Mouse (Mus musculus) megakaryocyte, embryonic 14.5 days (primary cell): Measurements from ENCODE around the gene Mobp. TPM values are rescaled to one million over a fixed set of nuclear protein-coding genes. Genes with fewer than 3 reads are reported as not detected.
A peak's percentile ranks its signal among the peaks of the same experiment; 100 is the strongest.

Source experiments
- H3K27me3 ChIP-seq: replicated peaks from 2 replicates; pipeline ENCODE3; 2012; ENCODE audit warnings: inconsistent platforms
- H3K36me3 ChIP-seq: replicated peaks from 2 replicates; pipeline ENCODE3; 2012; ENCODE audit warnings: low read length, inconsistent platforms, mixed read lengths
- H3K4me1 ChIP-seq: 2 replicates; pipeline ENCODE4 v1.6.1; 2012; ENCODE audit warnings: inconsistent platforms
- H3K4me3 ChIP-seq: replicated peaks from 2 replicates; pipeline ENCODE3; 2012; ENCODE audit warnings: moderate library complexity, mild to moderate bottlenecking, inconsistent platforms
- H3K9me3 ChIP-seq: 2 replicates; pipeline ENCODE4 v1.6.1; 2012; ENCODE audit warnings: inconsistent platforms
- FLI1 ChIP-seq: IDR thresholded peaks from 2 replicates; pipeline ENCODE4 v1.6.1; 2012; ENCODE audit warnings: low read length, inconsistent platforms, mixed read lengths
- GATA1 ChIP-seq: IDR thresholded peaks from 3 replicates; pipeline ENCODE4 v1.6.1; 2012; ENCODE audit warnings: mixed read lengths, low read length, inconsistent platforms, borderline replicate concordance
- polyA plus RNA-seq: library from polyadenylated mRNA; stranded (reverse); fragments of >175 nt; gene quantifications from 2 replicates; pipeline ENCODE4 v1.2.3, GENCODE M21; 2012; ENCODE audit warnings: low replicate concordance; ENCODE audit not compliant: insufficient read depth

Mobp gene
- polyA plus RNA-seq, 1 experiment: not detected

GRCm38 (mm10) chr9:120203936-120204335 is 54.4 kb downstream of the Mobp start:
- Histone ChIP-seq H3K27me3 (peaks cover 15% of the 10 kb centered on the region), H3K4me3 (no peak overlapping the region), H3K4me1 (no peaks in the 10 kb centered on the region), H3K36me3 (no peaks in the 10 kb centered on the region), H3K9me3 (no peaks in the 10 kb centered on the region; the same call in 1 of the 2 replicates)
- TF ChIP-seq GATA1 (no peak), FLI1 (no peak)

GRCm38 (mm10) chr9:120206897-120207296 is 57.4 kb downstream of the Mobp start:
- Histone ChIP-seq H3K36me3 (no peaks in the 10 kb centered on the region), H3K4me3 (no peak overlapping the region), H3K27me3 (peaks cover 8% of the 10 kb centered on the region), H3K9me3 (peaks cover 8% of the 10 kb centered on the region; the same call in 1 of the 2 replicates), H3K4me1 (no peaks in the 10 kb centered on the region)
- TF ChIP-seq FLI1 (no peak), GATA1 (no peak)

DNA sequence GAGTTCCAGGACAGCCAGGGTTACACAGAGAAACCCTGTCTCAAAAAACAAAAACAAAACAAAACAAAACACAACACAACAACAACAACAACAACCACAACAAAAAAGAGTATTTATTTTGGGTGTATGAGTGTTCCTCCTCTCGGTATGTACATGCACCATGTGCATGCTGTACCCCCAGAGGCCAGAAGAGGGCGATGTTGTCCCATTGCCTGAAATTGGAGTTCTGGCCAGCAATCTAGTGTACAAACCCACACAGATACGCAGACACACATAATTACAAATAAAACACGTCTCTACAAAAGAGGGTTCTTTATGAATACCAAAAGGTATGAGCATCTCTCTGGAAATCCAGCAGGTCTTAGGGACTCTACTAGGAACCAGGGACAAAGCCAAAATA is 60.6 kb downstream of the Mobp start:
- Histone ChIP-seq H3K4me1 (no peaks in the 10 kb centered on the region), H3K9me3 (peaks cover 8% of the 10 kb centered on the region; the same call in 1 of the 2 replicates), H3K27me3 (peaks cover 2% of the 10 kb centered on the region), H3K4me3 (no peak overlapping the region), H3K36me3 (no peaks in the 10 kb centered on the region)
- no peak for TF ChIP-seq GATA1
- no peak for TF ChIP-seq FLI1

DNA sequence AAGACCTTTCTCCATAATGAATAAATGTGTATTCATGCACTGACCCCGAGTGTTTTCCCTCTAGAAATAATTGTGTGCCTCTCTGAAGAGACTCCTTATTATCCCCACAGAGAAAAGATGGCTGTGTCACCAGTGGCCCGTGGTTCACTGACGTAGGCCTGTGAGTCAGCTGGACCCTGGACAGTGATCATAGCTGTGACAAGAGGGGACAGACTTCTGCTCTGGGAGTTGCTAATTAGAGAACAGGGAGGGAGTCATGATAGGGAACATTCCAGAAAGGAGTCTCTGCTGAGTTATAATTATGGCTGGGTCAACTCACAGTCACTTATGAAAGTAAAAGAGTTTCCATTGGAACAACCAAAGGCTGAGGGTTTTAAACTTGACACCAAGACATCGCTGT is 61.4 kb downstream of the Mobp start:
- TF ChIP-seq FLI1: no peak
- no peak for TF ChIP-seq GATA1

DNA sequence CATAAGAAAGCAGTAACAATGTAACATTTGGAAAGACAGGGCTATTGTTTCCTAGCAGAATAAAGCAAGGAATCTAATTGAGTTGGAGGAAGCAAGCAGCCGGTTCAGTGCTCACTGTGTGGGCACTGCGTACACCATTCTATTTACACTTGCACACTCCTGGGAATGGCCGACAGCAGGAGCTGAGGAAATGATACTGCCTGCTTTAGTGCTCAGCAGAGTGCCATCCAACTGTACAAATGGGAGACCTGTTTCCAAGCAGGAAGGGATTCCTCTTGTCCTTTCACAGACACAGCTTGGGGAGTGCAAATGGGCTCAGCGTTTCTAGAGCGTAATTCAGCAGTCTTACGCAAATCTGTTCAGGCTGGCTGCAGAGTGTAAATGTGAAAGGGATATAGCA is 63.4 kb downstream of the Mobp start:
- Histone ChIP-seq H3K9me3 (peaks cover 8% of the 10 kb centered on the region; the same call in 1 of the 2 replicates), H3K27me3 (peaks cover 2% of the 10 kb centered on the region), H3K4me1 (no peaks in the 10 kb centered on the region), H3K4me3 (peak overlapping the region; percentile 6), H3K36me3 (no peaks in the 10 kb centered on the region)
- TF ChIP-seq FLI1 (no peak), GATA1 (no peak)

More for the DNA sequence above, 61.4 kb downstream of the Mobp start:
- no peak overlapping the region for H3K4me3 ChIP-seq
- H3K9me3 ChIP-seq: peaks cover 8% of the 10 kb centered on the region; the same call in 1 of the 2 replicates
- H3K27me3 ChIP-seq: peaks cover 2% of the 10 kb centered on the region
- H3K4me1 ChIP-seq: no peaks in the 10 kb centered on the region
- H3K36me3 ChIP-seq: no peaks in the 10 kb centered on the region

- Histone ChIP-seq H3K36me3 (no peaks in the 10 kb centered on the region), H3K4me1 (no peaks in the 10 kb centered on the region), H3K9me3 (0 out of 2 replicates have a peak, but pooled peaks cover 1% of the 10 kb centered on the region), H3K4me3 (no peak overlapping the region), H3K27me3 (peaks cover 3% of the 10 kb centered on the region)
- no peak for TF ChIP-seq GATA1
- no peak for TF ChIP-seq FLI1
Measured at GRCm38 (mm10) chr9:120214978-120215495, 65.5 kb downstream of the Mobp start.

GRCm38 (mm10) chr9:120219411-120219810 is 69.9 kb downstream of the Mobp start:
- Histone ChIP-seq H3K9me3 (no peaks in the 10 kb centered on the region), H3K36me3 (no peaks in the 10 kb centered on the region), H3K27me3 (peaks cover 5% of the 10 kb centered on the region), H3K4me3 (peak overlapping the region; percentile 26), H3K4me1 (no peaks in the 10 kb centered on the region)
- TF ChIP-seq GATA1: no peak
- TF ChIP-seq FLI1: no peak

Other genes starting within 250 kb of the Mobp start
- gene Gorasp1, start 212.1 kb upstream of the Mobp start, polyA plus RNA-seq: 11.6 and 11.7 TPM in 2 replicates
- 0.26 TPM in 1 of 2 replicates, not detected in the other for gene Ttc21a, start 212.1 kb upstream of the Mobp start, polyA plus RNA-seq
- 10.6 and 25.7 TPM in 2 replicates for gene Csrnp1, start 165.0 kb upstream of the Mobp start, polyA plus RNA-seq
- gene Xirp1, start 126.1 kb upstream of the Mobp start, polyA plus RNA-seq: not detected in 2 replicates
- 0.73 TPM in 1 of 2 replicates, not detected in the other for gene Cx3cr1, start 79.8 kb upstream of the Mobp start, polyA plus RNA-seq
- not detected in 2 replicates for gene Ccr8, start 57.6 kb upstream of the Mobp start, polyA plus RNA-seq
- 45.8 and 48.0 TPM in 2 replicates for gene Slc25a38, start 39.3 kb upstream of the Mobp start, polyA plus RNA-seq
- 5,619 and 7,213 TPM in 2 replicates for gene Rpsa, start 22.0 kb upstream of the Mobp start, polyA plus RNA-seq
- gene Myrip, start 151.8 kb downstream of the Mobp start, polyA plus RNA-seq: not detected in 2 replicates